Mouse (Mus musculus) thymus, postnatal 0 days (tissue): Measurements from ENCODE around the gene Fam240a. TPM values are rescaled to one million over a fixed set of nuclear protein-coding genes. Genes with fewer than 3 reads are reported as not detected.

ENCODE experiments used
- DNase-seq: peaks from one replicate; pipeline ENCODE4 v3.0.0-alpha.2; 2015; ENCODE audit warnings: low spot score
- polyA plus RNA-seq: library from polyadenylated mRNA; unstranded; fragments of >200 nt; fragmentation: Nextera tagmentation; extraction: Ambion mirVana; gene quantifications from 2 replicates; pipeline ENCODE4 v1.2.1, GENCODE M21; 2015

Fam240a gene
- polyA plus RNA-seq, 1 experiment from 2014 or later, result 0.82 TPM

- DNase-seq, result no peak
Measured at GRCm38 (mm10) chr9:110945926-110946325, 29.3 kb upstream of the Fam240a start, which contains the start of gene Tdgf1. Tdgf1 (minus strand) TSS chr9:110946158.

DNA sequence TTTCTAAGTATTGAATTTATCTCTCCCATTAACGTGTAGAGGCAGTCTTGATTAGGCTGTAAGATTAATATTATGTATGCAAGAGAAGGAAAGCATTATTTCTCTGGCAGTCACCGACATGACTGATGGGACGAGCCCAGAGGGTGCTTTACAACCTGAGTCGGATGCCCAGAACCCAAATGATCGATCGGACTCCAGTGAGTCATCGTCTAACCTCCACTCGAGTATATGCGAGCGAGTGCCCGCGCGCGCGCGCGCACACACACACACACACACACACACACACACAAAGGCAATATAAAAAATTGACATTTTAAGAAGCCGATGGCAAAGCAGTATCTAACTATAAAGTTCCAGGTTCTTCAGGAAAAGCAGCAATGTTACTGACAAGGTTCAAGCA, 28.7 kb upstream of the Fam240a start:
- DNase-seq, result no peak

DNA sequence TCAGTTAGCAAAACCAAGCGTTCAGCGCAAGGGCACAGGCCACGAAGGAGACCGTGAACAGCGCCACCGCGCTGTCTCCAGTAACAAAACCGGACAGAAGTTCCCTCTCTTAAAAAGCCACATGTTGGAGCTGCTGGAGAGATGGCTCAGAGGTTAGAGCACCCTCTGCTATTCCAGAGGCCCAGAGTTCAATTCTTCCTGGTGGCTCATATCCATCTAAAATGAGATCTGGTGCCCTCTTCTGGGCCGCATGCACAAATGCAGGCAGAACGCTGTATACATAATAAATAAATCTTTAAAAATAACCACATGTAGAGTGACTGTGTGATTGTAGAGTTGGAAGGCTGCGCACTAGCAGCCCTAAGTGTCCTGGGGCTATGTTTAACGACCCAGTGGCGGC, 27.6 kb upstream of the Fam240a start:
- DNase-seq, result peak; percentile 54

DNA sequence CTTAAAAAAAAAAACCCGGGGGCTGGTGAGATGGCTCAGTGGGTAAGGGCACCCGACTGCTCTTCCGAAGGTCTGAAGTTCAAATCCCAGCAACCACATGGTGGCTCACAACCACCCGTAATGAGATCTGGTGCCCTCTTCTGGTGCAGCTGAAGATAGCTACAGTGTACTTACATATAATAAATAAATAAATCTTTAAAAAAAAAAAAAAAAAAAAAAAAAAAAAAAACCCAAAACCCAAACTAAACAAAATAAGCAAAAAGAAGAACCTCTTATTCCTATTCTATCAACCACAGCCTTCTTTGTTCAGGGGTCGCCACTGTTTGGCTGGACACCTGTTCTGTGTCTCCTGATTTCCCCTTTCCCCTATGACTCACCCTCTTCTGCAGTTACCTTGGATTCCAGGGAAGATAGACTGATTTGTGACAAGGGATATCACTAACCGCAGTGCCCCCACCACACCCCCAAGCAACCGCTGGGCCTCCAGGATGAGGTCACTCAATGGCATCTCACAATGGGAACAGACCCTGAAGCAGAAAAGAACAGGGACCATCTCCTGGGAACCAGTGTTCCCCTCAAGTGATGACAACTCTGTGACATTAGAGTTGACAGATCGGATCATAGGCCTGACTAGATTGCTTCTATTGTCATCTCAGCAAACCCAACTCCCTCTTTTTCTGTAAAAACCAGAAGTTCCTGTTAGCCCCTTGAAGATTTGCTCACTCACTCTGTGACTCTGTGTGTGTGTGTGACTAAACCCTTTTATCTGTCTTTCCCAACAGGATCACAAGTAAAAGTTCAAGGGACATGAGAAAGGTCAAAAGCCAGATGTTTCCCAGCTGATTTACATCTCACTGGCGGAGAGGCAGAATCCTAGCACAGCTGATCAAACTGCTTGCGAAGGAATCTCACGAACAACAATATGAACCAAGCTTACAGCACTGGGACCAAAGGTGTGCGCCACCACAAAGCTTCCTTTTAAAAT, 21.1 kb upstream of the Fam240a start:
- DNase-seq, result no peak

- no peak for DNase-seq
Measured at GRCm38 (mm10) chr9:110935941-110936340, 19.3 kb upstream of the Fam240a start.

- DNase-seq, result no peak
Measured at GRCm38 (mm10) chr9:110933850-110934437, 17.3 kb upstream of the Fam240a start.

- no peak for DNase-seq
Measured at GRCm38 (mm10) chr9:110931573-110931972, 14.9 kb upstream of the Fam240a start.

- DNase-seq, result peak; percentile 76
Measured at GRCm38 (mm10) chr9:110922759-110923158, 6.1 kb upstream of the Fam240a start.

GRCm38 (mm10) chr9:110920665-110921419, 4.2 kb upstream of the Fam240a start:
- DNase-seq, result peak; percentile 49

GRCm38 (mm10) chr9:110915466-110915865, 1.2 kb downstream of the Fam240a start:
- DNase-seq, result no peak

GRCm38 (mm10) chr9:110914631-110915236, 1.9 kb downstream of the Fam240a start:
- DNase-seq, result no peak

GRCm38 (mm10) chr9:110909371-110909967, 7.2 kb downstream of the Fam240a start:
- peak; percentile 41 for DNase-seq

DNA sequence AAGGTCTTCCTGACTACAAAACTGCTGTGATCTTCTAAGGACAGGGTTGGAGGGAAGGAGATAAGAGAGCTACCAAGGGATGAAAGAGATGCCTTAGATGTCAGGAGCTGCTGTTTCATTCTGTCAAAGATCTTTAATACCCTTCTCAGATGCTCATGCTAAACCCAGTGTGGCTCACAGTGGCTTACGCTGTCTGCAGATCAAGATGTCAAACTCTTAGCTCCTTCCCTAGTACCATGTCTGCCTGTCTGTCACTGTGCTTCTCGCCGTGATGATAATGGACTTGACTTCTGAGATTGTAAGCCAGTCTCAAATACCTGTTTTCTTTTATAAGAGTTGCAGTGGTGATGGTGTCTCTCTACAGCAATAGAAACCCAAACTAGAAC, 8.0 kb downstream of the Fam240a start:
- DNase-seq, result no peak

DNA sequence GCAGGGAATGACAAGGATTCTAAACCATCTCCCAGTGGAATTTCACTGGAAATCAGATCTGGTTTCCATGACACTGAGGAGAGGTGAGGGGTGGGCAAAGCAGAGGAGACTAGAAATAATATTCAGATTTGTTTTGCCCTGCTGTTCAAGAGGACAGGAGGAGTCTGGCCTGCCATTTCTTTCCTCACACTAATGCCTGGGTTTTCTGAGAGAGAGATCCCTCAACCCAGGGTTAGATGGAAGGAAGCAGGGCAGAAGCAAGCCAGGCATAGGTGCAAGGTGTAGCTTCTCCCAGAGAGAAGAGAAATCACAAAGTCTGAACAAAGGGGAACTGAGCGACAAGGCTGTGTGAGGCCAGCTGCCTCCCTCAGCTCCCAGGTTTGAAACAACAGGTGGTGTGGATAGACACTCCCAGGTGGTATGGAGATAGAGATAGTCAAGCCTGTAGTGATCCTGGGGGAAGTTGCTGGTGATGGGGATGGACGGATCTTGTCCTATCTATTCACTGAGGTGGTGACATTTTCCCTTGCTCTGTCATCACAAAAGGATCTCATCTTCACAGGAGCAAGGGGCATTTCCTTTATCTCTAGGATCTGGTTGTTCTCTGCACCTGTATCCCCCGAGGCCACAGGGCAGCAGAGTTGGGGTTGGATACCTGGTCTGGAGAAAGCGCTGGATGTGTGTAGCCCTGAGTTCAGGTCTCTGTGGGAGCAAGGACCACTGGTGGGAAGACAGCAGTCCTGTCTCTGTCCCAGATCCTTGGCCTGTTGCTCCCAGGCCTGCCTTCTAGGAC, 8.6 kb downstream of the Fam240a start:
- peak; percentile 42 for DNase-seq

GRCm38 (mm10) chr9:110907201-110907837, 9.3 kb downstream of the Fam240a start:
- peak; percentile 92 for DNase-seq

GRCm38 (mm10) chr9:110902271-110902670, 14.4 kb downstream of the Fam240a start:
- DNase-seq, result no peak

- no peak for DNase-seq
Measured at GRCm38 (mm10) chr9:110901204-110901603, 15.5 kb downstream of the Fam240a start.

GRCm38 (mm10) chr9:110899451-110900008, 17.1 kb downstream of the Fam240a start:
- DNase-seq, result no peak

DNA sequence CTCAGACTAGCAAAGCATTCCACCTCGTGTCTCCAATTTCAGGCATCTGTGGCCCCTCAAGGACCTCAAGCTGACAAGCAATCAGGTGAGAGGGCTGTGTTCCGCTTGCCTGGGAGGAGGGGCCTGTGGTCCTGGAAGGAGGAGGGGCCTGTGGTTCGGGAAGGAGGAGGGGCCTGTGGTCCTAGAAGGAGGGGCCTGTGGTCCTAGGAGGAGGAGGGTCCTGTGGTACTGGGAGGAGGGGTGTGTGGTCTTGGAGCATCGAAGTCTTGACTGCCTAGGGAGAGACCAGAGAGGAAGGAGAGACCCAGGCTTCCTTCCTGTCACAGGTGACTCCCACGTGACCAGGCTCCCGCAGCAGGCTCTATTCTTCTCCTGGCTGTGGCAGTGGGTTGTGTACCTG, 20.1 kb downstream of the Fam240a start:
- DNase-seq, result peak; percentile 88
